Mouse (Mus musculus): ENCODE results near the gene Sema5b. TPM values are rescaled to one million over a fixed set of nuclear protein-coding genes. Genes with fewer than 3 reads are reported as not detected.
A peak's percentile ranks its signal among the peaks of the same experiment; 100 is the strongest.

The Sema5b gene
- polyA plus RNA-seq, 1 experiment from 2014 or later, result 0.56 TPM

DNA sequence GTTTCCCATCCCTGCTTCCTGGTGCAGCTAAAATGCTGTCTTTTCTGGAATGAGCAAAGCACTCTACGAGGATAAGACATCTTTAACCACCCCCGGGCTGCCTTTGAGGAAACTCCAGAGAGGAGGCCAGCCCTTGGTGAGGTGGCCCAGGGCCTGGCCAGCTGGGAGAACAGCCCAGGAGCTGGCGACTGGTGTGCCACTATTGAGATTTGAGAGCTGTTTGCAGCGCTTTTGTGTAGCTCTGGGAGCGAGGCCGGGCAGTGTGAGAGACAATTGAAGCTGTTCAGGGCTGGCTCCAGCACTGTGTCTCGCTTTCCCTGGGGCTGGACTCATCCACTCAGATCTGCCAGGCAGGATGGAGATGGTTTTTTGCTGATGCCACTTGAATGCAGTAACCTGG is 40.4 kb downstream of the Sema5b start:
- DNase-seq (ENCODE audit: low spot score), result no peak
- Histone ChIP-seq H3K4me1 (replicated peaks; ENCODE audit: control insufficient read depth, insufficient read depth) (no peaks in the 10 kb centered on the region), H3K9ac (ENCODE audit: low read length) (no peak overlapping the region), H3K36me3 (ENCODE audit: control insufficient read depth, insufficient read depth, low read length) (no peaks in the 10 kb centered on the region), H3K9me3 (ENCODE audit: control insufficient read depth, low read length) (no peaks in the 10 kb centered on the region), H3K27me3 (ENCODE audit: control insufficient read depth, insufficient read depth, low read length) (no peaks in the 10 kb centered on the region), H3K4me2 (replicated peaks; ENCODE audit: low read depth) (no peak overlapping the region), H3K27ac (replicated peaks) (no peak overlapping the region), H3K4me3 (ENCODE audit: low read depth, low read length) (no peak overlapping the region)
- WGBS, result 72% methylated on average over 7 of the region's 7 CpGs
- no peak for ATAC-seq (ENCODE audit: low FRiP score, low TSS enrichment)
- no peak for TF ChIP-seq EP300 (optimal IDR thresholded peaks at IDR 0.05)
- TF ChIP-seq CTCF (IDR thresholded peaks at IDR 0.05; ENCODE audit: low read depth), result no peak

- Histone ChIP-seq H3K9ac (ENCODE audit: low read length) (no peak overlapping the region), H3K36me3 (ENCODE audit: control insufficient read depth, insufficient read depth, low read length) (no peaks in the 10 kb centered on the region), H3K4me2 (replicated peaks; ENCODE audit: low read depth) (no peak overlapping the region), H3K4me1 (replicated peaks; ENCODE audit: control insufficient read depth, insufficient read depth) (no peaks in the 10 kb centered on the region), H3K4me3 (ENCODE audit: low read depth, low read length) (no peak overlapping the region), H3K27ac (replicated peaks) (no peak overlapping the region), H3K27me3 (ENCODE audit: control insufficient read depth, insufficient read depth, low read length) (no peaks in the 10 kb centered on the region), H3K9me3 (ENCODE audit: control insufficient read depth, low read length) (no peaks in the 10 kb centered on the region)
- WGBS, result 59% methylated on average over 4 of the region's 4 CpGs
- DNase-seq (ENCODE audit: low spot score) (no peak), ATAC-seq (ENCODE audit: low FRiP score, low TSS enrichment) (no peak)
- TF ChIP-seq CTCF (IDR thresholded peaks at IDR 0.05; ENCODE audit: low read depth) (no peak), EP300 (optimal IDR thresholded peaks at IDR 0.05) (no peak)
These were observed 42.7 kb downstream of the Sema5b start for GRCm38 (mm10) chr16:35583551-35584080.

DNA sequence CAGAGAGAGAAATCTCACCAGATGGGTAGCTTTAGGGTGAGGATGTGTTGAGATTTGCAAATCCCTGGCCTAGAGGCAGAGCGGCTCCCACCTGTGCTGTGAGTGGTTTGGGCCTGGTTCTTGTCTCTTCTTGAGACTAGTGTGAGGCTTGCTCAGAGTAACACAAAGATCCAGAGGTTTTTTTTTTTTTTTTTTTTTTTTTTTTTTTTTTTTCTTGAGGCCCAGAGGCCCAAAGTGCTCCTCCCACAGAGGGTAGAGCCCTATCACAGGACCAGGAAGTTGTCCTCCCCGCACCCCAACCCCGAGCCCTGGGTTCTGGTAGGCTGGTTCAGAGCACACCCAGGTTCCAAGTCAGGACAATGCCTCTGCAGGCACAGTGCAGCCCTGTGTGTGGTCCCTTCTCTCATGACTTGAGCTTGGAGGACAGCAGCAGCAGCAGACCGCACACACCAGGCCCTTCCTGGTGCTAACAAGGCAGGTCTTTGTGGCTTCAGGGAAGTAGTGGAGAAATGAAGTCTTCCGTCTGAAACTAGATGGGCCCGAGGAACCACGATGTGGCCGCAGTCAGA is 44.3 kb downstream of the Sema5b start:
- Histone ChIP-seq H3K9ac (ENCODE audit: low read length) (no peak overlapping the region), H3K36me3 (ENCODE audit: control insufficient read depth, insufficient read depth, low read length) (no peaks in the 10 kb centered on the region), H3K4me1 (replicated peaks; ENCODE audit: control insufficient read depth, insufficient read depth) (no peaks in the 10 kb centered on the region), H3K27ac (replicated peaks) (no peak overlapping the region), H3K27me3 (ENCODE audit: control insufficient read depth, insufficient read depth, low read length) (no peaks in the 10 kb centered on the region), H3K4me2 (replicated peaks; ENCODE audit: low read depth) (no peak overlapping the region), H3K9me3 (ENCODE audit: control insufficient read depth, low read length) (no peaks in the 10 kb centered on the region), H3K4me3 (ENCODE audit: low read depth, low read length) (no peak overlapping the region)
- TF ChIP-seq CTCF (IDR thresholded peaks at IDR 0.05; ENCODE audit: low read depth), result no peak
- TF ChIP-seq EP300 (optimal IDR thresholded peaks at IDR 0.05), result no peak
- WGBS, result 77% methylated on average over 8 of the region's 8 CpGs
- no peak for DNase-seq (ENCODE audit: low spot score)
- 0 out of 2 replicates have a peak, but pooled peaks have one; percentile 48 for ATAC-seq (ENCODE audit: low FRiP score, low TSS enrichment)

DNA sequence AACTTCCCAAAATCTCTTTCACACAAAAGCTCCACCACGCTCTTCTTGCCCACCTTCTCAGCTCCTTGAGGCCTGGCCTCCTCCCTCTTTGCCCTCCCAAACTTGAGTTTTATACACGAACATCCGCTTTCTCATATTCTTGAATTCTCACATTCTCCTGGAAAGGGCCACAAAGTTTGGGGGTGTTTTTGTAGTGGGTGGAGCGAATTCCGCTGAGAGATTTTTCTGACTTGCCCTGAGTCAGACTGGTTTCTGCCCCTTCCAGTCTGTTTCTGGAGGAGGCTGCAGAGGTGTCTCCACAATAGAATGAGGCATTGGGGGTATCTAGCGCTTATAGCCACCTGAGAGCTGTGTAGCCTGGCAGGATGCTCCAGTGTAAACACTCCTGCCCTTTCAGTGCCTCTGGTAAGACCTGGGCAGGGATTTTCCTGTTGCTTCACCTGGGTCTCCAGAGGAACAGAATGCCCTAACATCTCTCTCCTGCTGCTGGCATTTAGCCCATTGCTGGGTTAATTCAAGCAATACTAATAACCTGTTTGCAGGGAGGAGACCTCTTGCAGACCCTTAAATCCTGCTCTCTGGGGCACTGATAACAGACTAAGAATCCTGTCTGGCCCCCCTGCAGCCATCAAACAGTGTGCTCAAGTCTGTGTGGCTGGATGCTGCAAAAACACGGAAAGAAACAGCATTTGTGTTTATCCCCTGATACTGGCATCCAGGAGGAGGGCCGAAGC is 46.3 kb downstream of the Sema5b start:
- no peak for ATAC-seq (ENCODE audit: low FRiP score, low TSS enrichment)
- Histone ChIP-seq H3K4me2 (replicated peaks; ENCODE audit: low read depth) (no peak overlapping the region), H3K4me3 (ENCODE audit: low read depth, low read length) (no peak overlapping the region), H3K4me1 (replicated peaks; ENCODE audit: control insufficient read depth, insufficient read depth) (no peaks in the 10 kb centered on the region), H3K36me3 (ENCODE audit: control insufficient read depth, insufficient read depth, low read length) (no peaks in the 10 kb centered on the region), H3K27ac (replicated peaks) (no peak overlapping the region), H3K27me3 (ENCODE audit: control insufficient read depth, insufficient read depth, low read length) (no peaks in the 10 kb centered on the region), H3K9me3 (ENCODE audit: control insufficient read depth, low read length) (no peaks in the 10 kb centered on the region), H3K9ac (ENCODE audit: low read length) (peak overlapping the region; percentile 18; the same call in 1 of the 2 replicates)
- WGBS, result 73% methylated on average over 8 of the region's 8 CpGs
- no peak for DNase-seq (ENCODE audit: low spot score)
- TF ChIP-seq EP300 (optimal IDR thresholded peaks at IDR 0.05), result no peak
- no peak for TF ChIP-seq CTCF (IDR thresholded peaks at IDR 0.05; ENCODE audit: low read depth)

- Histone ChIP-seq H3K4me1 (replicated peaks; ENCODE audit: control insufficient read depth, insufficient read depth) (no peaks in the 10 kb centered on the region), H3K27me3 (ENCODE audit: control insufficient read depth, insufficient read depth, low read length) (no peaks in the 10 kb centered on the region), H3K9ac (ENCODE audit: low read length) (peak overlapping the region; percentile 18; the same call in 1 of the 2 replicates), H3K4me3 (ENCODE audit: low read depth, low read length) (no peak overlapping the region), H3K36me3 (ENCODE audit: control insufficient read depth, insufficient read depth, low read length) (no peaks in the 10 kb centered on the region), H3K4me2 (replicated peaks; ENCODE audit: low read depth) (0 out of 2 replicates have a peak overlapping the region, but pooled peaks have one; percentile 28), H3K9me3 (ENCODE audit: control insufficient read depth, low read length) (no peaks in the 10 kb centered on the region), H3K27ac (replicated peaks) (no peak overlapping the region)
- DNase-seq (ENCODE audit: low spot score) (no peak), ATAC-seq (ENCODE audit: low FRiP score, low TSS enrichment) (no peak; the same call in 1 of the 2 replicates)
- 11% methylated on average over 19 of the region's 20 CpGs for WGBS
- TF ChIP-seq EP300 (optimal IDR thresholded peaks at IDR 0.05) (no peak), CTCF (IDR thresholded peaks at IDR 0.05; ENCODE audit: low read depth) (no peak)
These were observed 47.0 kb downstream of the Sema5b start for GRCm38 (mm10) chr16:35587866-35588465.
